Mouse (Mus musculus) midbrain, postnatal 0 days (tissue): ENCODE data around the gene Slc1a4. TPM values are rescaled to one million over a fixed set of nuclear protein-coding genes. Genes with fewer than 3 reads are reported as not detected.

ENCODE experiments used
- ATAC-seq: fragments of 200-750 bp; cut with Nextera tagmentation; 2 replicates; pipeline ENCODE4 v1.8.0; 2017; ENCODE audit warnings: moderate number of reproducible peaks, mild to moderate bottlenecking, moderate TSS enrichment, moderate library complexity; ENCODE audit not compliant: low FRiP score
- DNase-seq: peaks from one replicate; pipeline ENCODE4 v3.0.0-alpha.2; 2015; ENCODE audit warnings: low spot score
- H3K27ac ChIP-seq: fragments of 300-500 bp; sonication (generic); 2 replicates; pipeline ENCODE4 v1.5.1; 2014; ENCODE audit warnings: low read depth, mild to moderate bottlenecking, low read length, mixed read lengths
- H3K27me3 ChIP-seq: fragments of 300-500 bp; sonication (generic); 2 replicates; pipeline ENCODE4 v1.6.1; 2014; ENCODE audit warnings: low read length, control low read depth, mixed read lengths; ENCODE audit not compliant: insufficient read depth
- H3K36me3 ChIP-seq: fragments of 300-500 bp; sonication (generic); 2 replicates; pipeline ENCODE4 v1.6.1; 2014; ENCODE audit warnings: low read length, control low read depth, mixed read lengths; ENCODE audit not compliant: insufficient read depth
- H3K4me1 ChIP-seq: fragments of 300-500 bp; sonication (generic); 2 replicates; pipeline ENCODE4 v1.6.1; 2014; ENCODE audit warnings: mild to moderate bottlenecking, control low read depth, antibody characterized with exemption, low read length, mixed read lengths; ENCODE audit not compliant: insufficient read depth
- H3K4me2 ChIP-seq: fragments of 300-500 bp; sonication (generic); 2 replicates; pipeline ENCODE4 v1.6.1; 2014; ENCODE audit warnings: low read depth, mild to moderate bottlenecking, low read length, mixed read lengths; ENCODE audit not compliant: poor library complexity, severe bottlenecking
- H3K4me3 ChIP-seq: fragments of 300-500 bp; sonication (generic); 2 replicates; pipeline ENCODE4 v1.5.1; 2014; ENCODE audit warnings: low read depth, mild to moderate bottlenecking, low read length, moderate library complexity
- H3K9ac ChIP-seq: fragments of 300-500 bp; sonication (generic); replicated peaks from 2 replicates; pipeline ENCODE4 v1.6.1; 2014; ENCODE audit warnings: mild to moderate bottlenecking, low read length, moderate library complexity, mixed read lengths; ENCODE audit not compliant: poor library complexity, severe bottlenecking
- H3K9me3 ChIP-seq: fragments of 300-500 bp; sonication (generic); 2 replicates; pipeline ENCODE4 v1.6.1; 2016; ENCODE audit warnings: low read length, control low read depth
- CTCF ChIP-seq: IDR thresholded peaks from 2 replicates; pipeline ENCODE4 v1.5.1; 2016; ENCODE audit warnings: antibody characterized with exemption, mild to moderate bottlenecking
- WGBS: fragments of 180-500 bp; shearing (Covaris S2); extraction: QIAGEN DNeasy Blood & Tissue Kit; methylation state at CpG from one replicate; pipeline ENCODE4 v1.1.7; 2014; 5-methylcytosine and 5-hydroxymethylcytosine counted together
- polyA plus RNA-seq: library from polyadenylated mRNA; unstranded; fragments of >200 nt; fragmentation: Nextera tagmentation; extraction: Ambion mirVana; gene quantifications from 2 replicates; pipeline ENCODE4 v1.2.1, GENCODE M21; 2015
- total RNA-seq: library from RNA; depleted of rRNA; stranded (reverse); fragments of >200 nt; gene quantifications from 2 replicates; pipeline ENCODE4 v1.2.3, GENCODE M21; 2014

Gene Slc1a4
- total and polyA plus RNA-seq, 2 experiments from 2014 or later = 70.3 to 180 TPM

- Histone ChIP-seq H3K27ac (no peak overlapping the region), H3K9me3 (no peaks in the 10 kb centered on the region), H3K27me3 (no peaks in the 10 kb centered on the region), H3K9ac (no peak overlapping the region), H3K4me2 (no peak overlapping the region), H3K4me3 (no peak overlapping the region), H3K4me1 (no peaks in the 10 kb centered on the region), H3K36me3 (peaks cover 44% of the 10 kb centered on the region)
- WGBS = 89% methylated on average over 4 of the region's 4 CpGs
- ATAC-seq = 0 out of 2 replicates have a peak, but pooled peaks have one; percentile 42
- no peak for TF ChIP-seq CTCF
- DNase-seq = no peak
Observed at GRCm38 (mm10) chr11:20301332-20301731, 31.2 kb downstream of the Slc1a4 start.

- Histone ChIP-seq H3K4me1 (no peaks in the 10 kb centered on the region), H3K9me3 (no peaks in the 10 kb centered on the region), H3K9ac (no peak overlapping the region), H3K27me3 (no peaks in the 10 kb centered on the region), H3K36me3 (peaks cover 39% of the 10 kb centered on the region), H3K27ac (no peak overlapping the region), H3K4me2 (no peak overlapping the region), H3K4me3 (no peak overlapping the region)
- DNase-seq (no peak), ATAC-seq (no peak)
- WGBS = 85% methylated on average over 6 of the region's 6 CpGs
- TF ChIP-seq CTCF = no peak
Observed at GRCm38 (mm10) chr11:20300850-20301249, 31.7 kb downstream of the Slc1a4 start.

GRCm38 (mm10) chr11:20299900-20300299, 32.6 kb downstream of the Slc1a4 start:
- ATAC-seq (no peak), DNase-seq (no peak)
- no peak overlapping the region for H3K4me2 ChIP-seq
- no peaks in the 10 kb centered on the region for H3K27me3 ChIP-seq
- no peaks in the 10 kb centered on the region for H3K4me1 ChIP-seq
- no peak for TF ChIP-seq CTCF
- H3K27ac ChIP-seq = no peak overlapping the region
- H3K4me3 ChIP-seq = no peak overlapping the region
- H3K36me3 ChIP-seq = peaks cover 30% of the 10 kb centered on the region
- WGBS = 83% methylated on average over 6 of the region's 6 CpGs
- no peak overlapping the region for H3K9ac ChIP-seq
- no peaks in the 10 kb centered on the region for H3K9me3 ChIP-seq

GRCm38 (mm10) chr11:20284463-20284862, 48.0 kb downstream of the Slc1a4 start:
- DNase-seq = no peak
- H3K27ac ChIP-seq = no peak overlapping the region
- no peaks in the 10 kb centered on the region for H3K36me3 ChIP-seq
- no peak for ATAC-seq
- 79% methylated on average over 3 of the region's 3 CpGs for WGBS
- H3K9me3 ChIP-seq = no peaks in the 10 kb centered on the region
- no peak for TF ChIP-seq CTCF
- H3K4me3 ChIP-seq = no peak overlapping the region
- H3K9ac ChIP-seq = no peak overlapping the region
- H3K4me2 ChIP-seq = no peak overlapping the region
- H3K4me1 ChIP-seq = no peaks in the 10 kb centered on the region
- H3K27me3 ChIP-seq = no peaks in the 10 kb centered on the region

GRCm38 (mm10) chr11:20282601-20283219, 49.8 kb downstream of the Slc1a4 start:
- Histone ChIP-seq H3K9ac (no peak overlapping the region), H3K4me2 (no peak overlapping the region), H3K9me3 (no peaks in the 10 kb centered on the region), H3K4me3 (no peak overlapping the region), H3K27ac (no peak overlapping the region), H3K4me1 (no peaks in the 10 kb centered on the region), H3K36me3 (no peaks in the 10 kb centered on the region), H3K27me3 (no peaks in the 10 kb centered on the region)
- no peak for TF ChIP-seq CTCF
- ATAC-seq (no peak), DNase-seq (no peak)
- WGBS = 85% methylated on average over 2 of the region's 2 CpGs

- Histone ChIP-seq H3K9me3 (no peaks in the 10 kb centered on the region), H3K36me3 (no peaks in the 10 kb centered on the region), H3K9ac (no peak overlapping the region), H3K27me3 (no peaks in the 10 kb centered on the region), H3K4me2 (no peak overlapping the region), H3K27ac (no peak overlapping the region), H3K4me1 (no peaks in the 10 kb centered on the region), H3K4me3 (no peak overlapping the region)
- DNase-seq (no peak), ATAC-seq (no peak)
- WGBS = 82% methylated on average over 5 of the region's 5 CpGs
- no peak for TF ChIP-seq CTCF
Observed at GRCm38 (mm10) chr11:20280982-20281381, 51.5 kb downstream of the Slc1a4 start.
